Mouse (Mus musculus): ENCODE results near the gene Hps4.
"Not testable (repeated sequence)": the region's sequence is repeated elsewhere in the genome, so short reads cannot be mapped to it uniquely, and the experiment has no call there.

Gene Hps4

DNA sequence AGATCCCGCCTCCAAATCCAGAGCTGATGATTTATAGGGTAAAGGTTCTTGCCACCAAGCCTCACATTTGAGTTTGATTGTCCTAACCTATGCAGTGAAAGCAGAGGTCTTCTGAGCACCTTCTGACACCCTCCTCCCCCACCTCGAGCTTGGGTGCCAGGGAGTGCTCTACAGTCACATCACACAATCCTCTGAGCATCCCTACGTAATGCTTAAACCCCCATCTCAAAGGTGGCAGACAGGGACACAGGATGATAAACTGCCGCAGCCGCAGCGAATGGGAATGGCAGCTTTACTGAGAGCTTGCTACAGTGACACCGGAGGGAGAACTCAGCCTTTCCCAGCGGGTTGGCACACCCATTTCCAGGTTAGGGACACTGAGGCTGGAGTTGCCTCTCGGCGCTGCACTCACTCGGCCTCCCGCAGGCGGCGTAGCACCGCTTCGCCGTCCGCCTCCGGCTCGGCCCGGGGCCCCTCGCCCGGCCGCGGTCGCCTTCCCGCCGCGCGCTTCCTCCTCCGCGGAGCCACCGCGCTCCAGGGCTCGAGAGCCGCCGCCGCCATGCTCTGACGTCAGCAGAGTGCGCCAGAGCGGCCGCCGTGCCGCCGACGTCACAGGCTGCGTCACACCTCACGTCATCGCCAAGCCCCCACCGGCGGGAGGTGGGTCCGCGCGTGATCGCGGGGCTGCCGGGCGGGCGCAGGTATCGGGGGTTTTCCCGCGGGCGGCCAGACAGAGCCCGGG is at the start of gene Hps4, which contains the start of gene Srrd:
Hps4 (plus strand) TSS at position 621 of the 742 bp plus-strand sequence.
Srrd (minus strand) TSS at position 578 of the 742 bp plus-strand sequence.
- peak; percentile 88 for DNase-seq (ENCODE audit: low spot score)

DNA sequence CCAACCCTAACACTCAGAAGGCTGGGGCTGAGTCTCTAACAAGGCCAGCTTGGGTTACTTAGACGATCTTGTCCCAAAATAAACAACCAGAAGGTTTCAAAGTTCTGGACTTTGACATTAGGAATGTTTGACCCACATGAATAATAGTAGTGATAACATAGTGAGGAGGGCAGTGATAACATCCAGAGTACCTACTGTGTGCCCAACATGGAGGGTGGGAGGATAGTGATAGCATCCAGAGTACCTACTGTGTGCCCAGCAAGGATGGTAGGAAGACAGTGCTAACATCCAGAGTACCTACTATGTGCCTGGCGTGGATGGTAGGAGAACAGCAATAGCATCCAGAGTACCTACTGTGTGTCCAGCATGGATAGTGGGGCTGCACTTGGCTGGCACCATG is 49.1 kb upstream of the Hps4 start:
- DNase-seq (ENCODE audit: low spot score), result no peak

DNA sequence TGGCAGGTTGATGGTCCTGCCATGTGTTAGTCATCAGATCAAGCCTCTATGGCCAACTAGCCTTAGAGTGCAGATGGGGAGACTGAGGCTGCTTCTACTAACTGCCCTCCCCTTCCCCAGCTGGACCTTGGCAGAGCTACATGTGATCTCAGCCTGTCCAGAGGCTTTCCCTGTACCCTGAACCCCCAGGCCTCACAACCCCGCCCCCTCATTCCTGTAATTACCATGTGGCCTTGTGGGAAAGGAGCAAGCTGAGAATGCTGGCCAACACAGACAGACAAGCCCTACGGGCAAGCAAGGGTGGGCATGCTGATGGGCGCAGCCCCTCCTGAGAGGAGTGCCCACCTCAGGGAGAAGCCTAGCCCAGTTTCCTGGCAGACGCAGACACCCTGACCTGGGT is 48.2 kb upstream of the Hps4 start:
- DNase-seq (ENCODE audit: low spot score), result no peak

DNA sequence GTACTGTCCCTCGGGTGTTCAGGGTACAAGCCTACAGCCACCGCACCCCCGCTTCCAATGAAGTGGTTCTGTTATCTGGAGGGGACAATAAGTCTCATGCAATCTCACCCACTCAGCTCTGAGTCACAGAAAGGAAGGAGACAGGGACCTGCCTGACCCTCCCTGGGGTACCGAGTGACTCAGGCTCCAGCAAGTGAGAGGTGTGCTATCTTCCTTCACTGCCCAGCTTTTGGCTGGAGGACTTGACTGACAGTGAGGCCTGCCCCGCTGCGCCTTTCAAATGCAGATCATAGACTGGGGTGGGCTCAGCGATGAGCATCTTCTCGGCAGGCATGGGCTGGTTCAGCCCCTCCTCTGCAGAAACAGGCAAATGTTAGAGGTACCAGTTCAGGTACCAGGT is 47.7 kb upstream of the Hps4 start:
- DNase-seq (ENCODE audit: low spot score), result no peak

DNA sequence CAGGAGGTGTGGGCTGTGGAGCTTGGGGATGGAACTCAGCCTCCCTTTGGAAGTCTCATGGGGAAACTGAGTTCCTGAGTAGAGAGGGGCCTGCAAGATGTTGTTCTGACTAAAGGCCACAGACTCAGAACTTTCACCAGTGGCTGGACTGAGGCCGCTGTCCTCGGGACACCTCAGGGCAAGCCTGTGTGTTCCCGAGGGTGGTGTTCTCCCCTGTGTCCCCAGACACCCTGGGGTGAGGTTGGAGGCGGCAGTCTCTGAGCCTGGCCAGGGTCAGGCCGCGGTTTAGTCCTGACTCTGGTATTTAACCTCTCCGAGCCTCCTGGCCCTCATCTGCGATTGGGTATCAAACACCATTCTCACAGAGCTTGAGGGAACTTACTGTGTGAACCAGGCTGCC is 47.3 kb upstream of the Hps4 start:
- DNase-seq (ENCODE audit: low spot score), result no peak

DNA sequence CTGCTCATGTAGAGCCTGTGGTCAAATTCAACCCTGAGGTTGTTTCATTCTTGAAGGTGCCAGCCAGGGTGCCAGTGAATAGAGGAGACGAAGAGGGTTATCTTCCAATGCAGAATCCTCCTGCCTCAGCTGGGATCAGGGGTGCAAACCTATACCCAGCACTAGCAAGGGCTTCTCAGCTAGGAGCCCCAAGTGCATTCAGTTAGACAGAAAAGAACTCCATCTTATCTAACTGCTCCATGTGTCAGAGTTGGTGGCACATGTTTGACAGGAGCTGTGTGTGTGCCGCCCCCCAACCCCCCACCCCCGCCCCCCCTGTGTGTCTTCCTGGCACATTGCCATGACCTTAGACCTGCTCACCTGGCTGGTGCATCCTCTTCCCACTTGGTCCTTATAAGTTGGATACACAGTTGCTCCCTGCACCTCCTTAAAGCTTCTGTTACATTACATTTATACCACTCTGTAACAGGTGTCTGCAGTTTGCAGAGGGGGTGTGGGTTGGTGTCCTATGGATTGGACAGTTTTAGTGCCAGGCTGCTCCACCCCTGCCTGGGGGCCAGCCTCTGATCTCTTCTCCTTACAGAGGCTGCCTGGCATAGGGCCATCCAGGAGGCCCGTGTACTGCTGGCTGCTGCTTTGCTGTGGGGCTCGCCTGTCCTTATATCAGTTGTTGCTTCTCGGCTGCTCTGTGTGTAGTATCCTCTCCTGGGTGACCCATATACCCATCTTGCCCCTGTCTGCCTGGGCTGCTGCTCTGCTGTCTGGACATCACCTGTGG is 46.3 kb upstream of the Hps4 start:
- no peak for DNase-seq (ENCODE audit: low spot score)

DNA sequence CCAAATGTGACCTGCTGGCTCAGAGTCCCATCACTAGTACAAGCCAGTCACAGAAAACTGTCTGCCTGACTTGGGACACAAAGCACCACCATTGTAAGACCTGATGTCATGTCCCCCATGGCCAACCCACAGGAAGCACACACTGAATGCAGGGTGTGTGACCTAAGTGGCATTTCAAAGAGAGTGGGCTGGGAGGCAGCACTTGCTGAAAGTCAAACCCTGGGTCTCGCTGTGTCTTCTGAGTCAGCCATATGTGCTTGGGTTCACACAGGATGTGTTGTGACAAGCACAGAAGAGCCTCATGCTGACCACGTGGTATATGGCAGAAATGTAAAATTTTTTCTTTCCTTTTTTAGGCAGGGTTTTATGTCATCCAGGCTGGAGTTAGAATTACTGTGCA is 45.6 kb upstream of the Hps4 start:
- no peak for DNase-seq (ENCODE audit: low spot score)

DNA sequence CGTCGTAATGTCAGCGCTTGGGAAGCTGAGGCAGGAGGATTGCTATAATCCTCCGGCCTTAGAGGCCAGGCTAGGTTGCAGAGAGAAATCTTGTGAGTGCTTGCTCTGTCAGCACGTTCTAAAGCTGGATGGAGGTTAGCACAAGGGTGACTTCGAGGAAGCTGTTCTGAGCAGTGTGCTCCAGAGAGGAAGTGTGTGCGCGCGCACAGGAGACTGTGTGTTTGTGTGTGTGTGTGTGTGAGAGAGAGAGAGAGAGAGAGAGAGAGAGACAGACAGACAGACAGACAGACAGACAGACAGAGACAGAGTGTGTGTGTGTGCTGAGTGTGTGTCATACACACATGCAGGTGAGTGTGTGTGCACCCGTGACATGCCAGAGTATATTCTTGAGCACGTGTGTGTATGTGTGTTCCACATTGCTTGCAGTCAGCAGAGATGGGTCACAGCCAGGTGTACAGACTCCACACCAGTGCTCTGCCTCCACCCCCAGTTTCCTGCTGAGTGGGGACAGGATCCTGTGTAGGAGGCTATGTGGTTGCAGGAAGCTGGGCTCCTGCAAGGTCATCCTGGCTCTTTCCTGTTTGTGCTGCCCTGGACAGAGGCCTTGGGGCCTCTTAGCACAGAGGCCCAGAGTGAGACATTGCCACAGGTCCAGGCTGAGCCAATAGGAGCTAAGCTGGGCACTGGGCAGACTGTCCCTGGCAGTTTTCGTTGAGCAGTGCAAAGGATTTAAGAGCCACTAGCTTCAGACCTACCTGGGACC is 44.5 kb upstream of the Hps4 start:
- no peak for DNase-seq (ENCODE audit: low spot score)

DNA sequence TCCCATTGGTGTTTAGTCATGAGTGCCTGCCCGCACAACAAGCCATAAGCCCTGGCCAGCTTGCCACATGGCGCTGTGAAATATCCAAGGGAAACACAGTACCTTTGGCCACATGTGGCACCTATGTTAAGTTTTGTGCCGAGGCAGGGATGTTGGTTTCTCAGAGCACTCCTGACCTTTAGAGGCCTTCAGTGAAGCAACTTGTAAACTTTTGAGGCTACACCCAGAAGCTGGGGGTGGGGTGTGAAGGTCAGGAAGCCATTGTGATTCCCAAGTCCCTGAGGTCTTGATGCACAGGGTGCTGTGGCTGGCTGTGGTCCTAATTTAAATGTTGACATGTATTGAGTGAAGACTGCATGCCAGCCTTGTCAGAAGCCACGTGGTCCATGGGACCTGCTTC is 43.5 kb upstream of the Hps4 start:
- DNase-seq (ENCODE audit: low spot score), result no peak

DNA sequence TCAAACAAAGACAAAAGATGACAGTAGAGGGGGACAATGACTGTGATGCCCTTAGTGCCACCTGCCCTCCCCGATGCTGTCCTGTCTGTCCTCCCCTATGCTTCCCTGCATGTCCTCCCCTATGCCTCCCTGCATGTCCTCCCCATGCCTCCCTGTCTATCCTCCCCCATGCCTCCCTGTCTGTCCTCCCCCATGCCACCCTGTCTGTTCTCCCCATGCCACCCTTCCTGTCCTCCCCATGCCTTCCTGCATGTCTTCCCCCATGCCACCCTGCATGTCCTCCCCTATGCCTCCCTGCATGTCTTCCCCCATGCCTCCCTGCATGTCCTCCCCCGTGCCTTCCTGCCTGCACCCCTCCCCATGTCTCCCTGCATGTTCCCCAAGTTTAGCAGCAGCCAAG is 42.8 kb upstream of the Hps4 start:
- DNase-seq (ENCODE audit: low spot score), result no peak

DNA sequence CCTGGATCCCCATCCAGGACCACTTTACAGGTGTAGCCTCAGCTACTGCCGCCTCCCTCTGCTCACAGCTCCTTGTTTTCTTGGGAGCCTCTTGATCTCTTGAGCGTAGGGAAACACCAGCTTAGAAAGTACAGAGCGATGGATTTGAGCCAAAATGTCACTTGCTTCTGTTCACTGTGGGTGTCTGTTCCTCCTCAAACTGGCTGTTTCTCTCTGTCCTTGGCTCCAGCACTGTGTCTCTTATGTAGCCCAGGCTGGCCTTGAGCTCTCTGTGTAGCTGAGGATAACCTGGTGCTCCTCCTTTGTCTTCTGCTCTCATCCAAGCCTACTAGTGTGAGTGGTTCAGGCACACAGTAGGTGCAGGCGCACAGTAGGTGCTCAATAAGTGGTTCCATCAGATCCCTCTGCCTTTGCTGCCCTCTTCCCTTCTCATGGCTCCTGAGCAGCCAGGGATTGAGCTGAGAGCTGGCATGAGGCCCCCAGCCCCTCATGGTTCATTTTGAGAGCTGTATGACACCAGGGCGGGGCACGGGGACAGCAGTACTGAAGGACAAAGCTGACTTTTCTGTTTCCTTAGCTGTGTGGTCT is 42.1 kb upstream of the Hps4 start:
- DNase-seq (ENCODE audit: low spot score), result no peak

DNA sequence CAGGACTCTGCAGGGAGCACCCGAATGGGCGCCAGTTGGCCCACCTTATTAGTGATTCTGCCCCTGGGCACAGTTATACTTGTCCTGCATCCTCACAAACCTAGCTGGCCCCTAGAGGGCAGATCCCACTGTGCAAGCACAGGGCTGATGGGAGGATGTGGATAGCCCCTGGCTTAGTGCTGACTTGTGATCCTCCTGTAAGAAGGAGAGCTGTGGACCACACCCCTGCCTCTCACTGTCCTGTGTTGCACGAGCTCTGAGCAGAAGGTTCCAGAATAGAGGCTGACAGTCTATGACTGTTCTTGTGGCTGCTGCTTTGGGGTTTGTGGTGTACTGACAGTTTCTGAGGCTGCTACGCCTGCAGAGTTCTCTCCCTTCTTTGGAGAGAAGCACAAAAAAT is 41.2 kb upstream of the Hps4 start:
- no peak for DNase-seq (ENCODE audit: low spot score)

DNA sequence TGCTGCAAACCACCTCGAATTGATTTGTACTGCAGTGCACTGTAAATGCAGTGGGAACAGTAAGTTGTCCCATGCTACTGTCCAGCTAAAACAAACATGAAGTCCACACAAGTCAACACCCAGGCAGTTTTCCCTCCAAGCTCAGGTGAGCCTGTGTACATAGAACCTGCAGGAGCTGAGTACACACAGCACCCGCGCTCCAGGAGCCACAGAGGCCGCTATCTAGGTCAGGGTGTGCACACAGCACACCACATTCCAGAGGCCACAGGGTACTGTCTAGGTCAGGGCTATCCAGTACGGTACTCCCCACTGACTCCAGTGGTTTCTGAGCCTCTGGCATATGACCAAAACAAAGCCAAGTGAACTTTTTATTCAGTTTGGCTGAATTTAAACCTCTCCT is 40.6 kb upstream of the Hps4 start:
- no peak for DNase-seq (ENCODE audit: low spot score)

DNA sequence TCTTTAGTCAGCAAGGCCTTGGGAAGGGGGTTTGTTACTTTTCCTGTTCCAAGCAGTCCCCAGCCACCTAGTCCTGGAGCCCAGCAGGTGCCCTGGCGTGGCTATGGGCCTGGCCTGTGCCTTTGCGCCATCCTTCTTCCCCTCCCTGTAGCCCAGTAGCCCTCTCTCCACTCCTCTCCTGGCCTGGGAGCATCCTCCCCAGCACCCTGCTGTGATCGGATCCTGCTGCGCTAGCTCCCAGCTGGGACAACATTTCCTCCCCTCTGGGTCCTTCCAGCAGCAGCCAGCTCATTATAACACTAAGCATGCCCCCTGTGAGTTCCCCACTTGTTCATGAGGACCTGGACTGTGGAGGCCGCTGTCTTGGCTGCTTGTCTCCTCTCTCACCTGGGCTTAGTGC is 37.0 kb upstream of the Hps4 start:
- DNase-seq (ENCODE audit: low spot score), result no peak

DNA sequence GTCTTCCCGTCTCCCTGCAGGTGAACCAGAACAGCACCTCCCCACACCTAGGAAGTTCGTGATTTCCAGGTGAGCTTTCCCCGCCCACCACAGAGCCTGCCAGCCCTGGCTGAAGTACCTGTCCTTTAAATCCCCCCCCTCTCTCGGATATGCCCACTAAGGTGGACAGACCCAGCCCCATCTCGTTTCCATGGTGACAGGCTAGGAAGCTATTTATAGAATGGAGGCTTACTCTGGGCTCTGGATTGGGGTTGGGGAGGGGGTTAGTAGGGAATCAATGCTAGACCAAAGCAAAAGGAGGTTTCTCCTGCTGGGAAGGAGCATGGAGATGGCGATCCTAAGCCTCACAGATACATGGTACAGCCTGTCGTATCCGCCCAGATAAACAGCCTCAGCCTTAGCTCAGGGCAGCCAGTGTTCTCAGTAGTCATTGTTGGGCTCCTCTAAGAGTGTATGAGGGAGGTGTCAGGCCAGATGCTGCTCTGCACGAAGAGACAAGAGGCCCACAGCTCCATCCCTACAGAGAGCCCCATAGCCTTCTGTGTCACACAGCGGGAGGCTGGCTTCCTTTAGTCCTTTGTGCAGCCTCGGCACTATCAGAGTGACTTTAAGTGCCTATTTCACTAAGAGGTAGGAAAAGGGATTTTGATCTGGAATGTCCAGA is 29.5 kb upstream of the Hps4 start:
- DNase-seq (ENCODE audit: low spot score), result no peak

DNA sequence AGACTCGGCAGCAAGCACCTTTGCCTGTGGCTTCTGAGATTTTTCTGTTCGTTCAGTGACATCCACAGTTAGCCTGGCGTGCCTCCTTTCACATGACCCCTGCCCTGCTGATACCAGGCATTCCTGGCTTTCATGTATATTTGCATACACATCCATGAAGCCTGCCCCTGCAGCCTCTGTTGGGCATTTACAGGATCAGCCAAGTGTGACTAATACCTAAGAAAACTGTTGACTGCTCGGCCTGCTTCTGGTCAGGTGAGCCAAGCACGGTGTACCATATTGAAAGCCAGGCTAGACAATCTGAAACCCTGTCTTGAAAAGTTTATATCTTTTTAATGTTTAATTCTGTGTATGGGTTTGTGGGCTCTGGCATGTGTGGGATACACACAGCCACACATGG is 26.4 kb upstream of the Hps4 start:
- DNase-seq (ENCODE audit: low spot score), result no peak

DNA sequence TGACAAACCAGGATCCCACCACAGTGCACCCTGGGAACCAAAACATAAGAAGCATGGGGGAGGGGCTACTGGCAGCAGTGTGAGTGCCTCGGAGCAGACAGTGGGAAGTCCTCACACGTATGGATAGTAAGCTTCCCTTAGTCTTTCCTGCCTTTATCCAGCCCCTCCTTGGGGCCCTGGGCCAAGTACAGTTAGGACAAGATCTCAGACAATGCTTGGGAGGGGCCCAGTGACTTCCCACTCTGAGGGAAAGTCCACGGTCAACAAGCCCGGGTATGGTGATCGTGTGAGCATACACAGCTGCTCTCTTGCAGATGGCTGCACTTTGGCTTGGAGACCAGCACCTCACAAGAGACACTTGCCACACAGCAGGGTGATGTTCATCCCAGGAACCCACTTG is 25.6 kb upstream of the Hps4 start:
- DNase-seq (ENCODE audit: low spot score), result no peak

DNA sequence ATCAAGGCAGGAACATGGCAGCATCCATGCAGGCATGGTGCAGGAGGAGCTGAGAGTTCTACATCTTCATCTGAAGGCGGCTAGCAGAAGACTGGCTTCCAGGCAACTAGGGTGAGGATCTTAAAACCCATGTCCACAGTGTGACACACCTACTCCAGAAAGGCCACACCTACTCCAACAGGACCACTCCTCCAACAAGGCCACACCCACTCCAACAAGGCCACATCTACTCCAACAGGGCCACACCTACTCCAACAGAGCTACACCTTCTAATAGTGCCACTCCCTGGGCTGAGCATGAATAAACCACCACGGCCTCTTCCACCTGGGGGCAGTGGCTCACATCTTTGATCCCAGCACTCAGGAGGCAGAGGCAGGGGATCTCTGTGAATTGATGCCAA is 23.5 kb upstream of the Hps4 start:
- not testable (repeated sequence) for DNase-seq (ENCODE audit: low spot score)

DNA sequence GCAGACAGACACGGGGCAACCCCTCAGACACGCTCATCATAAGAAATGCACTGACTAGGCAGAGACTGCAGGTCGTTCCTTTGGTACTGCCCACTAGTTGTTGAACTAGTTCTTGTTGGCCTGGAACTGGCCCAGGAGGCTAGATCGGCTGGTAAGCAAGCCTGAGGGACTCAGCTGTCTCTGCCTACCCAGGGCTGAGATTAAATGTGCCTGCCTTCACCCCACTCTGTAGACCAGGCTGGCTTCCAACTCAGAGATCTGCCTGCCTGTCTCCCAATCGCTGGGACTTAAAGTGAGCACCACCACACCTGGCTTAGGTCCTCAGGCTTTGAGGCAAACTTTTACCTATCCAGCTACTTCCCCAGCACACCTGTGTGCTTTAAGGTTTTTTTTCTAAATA is 22.5 kb upstream of the Hps4 start:
- DNase-seq (ENCODE audit: low spot score), result no peak

DNA sequence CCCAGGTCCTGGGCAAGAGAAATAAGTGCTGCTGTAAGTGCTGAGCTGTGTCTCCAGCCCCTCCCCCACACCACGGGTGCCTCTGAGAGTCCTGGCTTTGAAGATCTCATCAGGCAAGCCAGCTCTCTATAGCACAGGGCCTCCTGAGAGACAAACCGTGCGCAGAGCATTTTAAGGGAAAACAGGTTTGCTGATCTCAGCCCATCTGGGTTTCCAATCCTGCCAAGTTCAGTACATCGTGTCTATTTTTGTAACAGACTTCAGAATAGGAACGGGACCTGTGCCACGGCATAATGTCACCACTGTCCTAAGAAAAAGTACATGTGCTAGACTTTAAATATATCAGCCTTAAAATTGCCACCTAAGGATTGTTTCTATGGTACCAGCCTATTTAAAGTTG is 21.9 kb upstream of the Hps4 start:
- DNase-seq (ENCODE audit: low spot score), result no peak

DNA sequence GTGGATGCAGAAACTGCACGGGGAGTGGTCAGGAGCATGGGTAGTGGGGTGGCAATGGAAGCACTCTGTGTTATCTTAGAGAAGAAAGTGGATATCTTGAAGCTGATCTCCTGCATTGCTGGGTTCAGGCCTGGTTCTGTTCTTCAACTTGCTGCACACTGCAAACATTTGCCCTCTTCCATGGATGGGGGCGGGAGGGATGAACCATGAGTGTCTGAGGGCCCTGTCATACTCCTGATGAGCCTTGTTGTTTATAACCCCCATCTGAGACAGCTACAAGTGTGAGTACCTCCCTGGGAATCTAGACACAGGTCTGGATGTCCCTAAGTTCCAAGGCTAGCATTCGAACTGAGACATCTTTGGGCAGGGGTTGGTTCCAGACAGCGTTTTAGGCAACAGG is 21.5 kb upstream of the Hps4 start:
- DNase-seq (ENCODE audit: low spot score), result no peak

DNA sequence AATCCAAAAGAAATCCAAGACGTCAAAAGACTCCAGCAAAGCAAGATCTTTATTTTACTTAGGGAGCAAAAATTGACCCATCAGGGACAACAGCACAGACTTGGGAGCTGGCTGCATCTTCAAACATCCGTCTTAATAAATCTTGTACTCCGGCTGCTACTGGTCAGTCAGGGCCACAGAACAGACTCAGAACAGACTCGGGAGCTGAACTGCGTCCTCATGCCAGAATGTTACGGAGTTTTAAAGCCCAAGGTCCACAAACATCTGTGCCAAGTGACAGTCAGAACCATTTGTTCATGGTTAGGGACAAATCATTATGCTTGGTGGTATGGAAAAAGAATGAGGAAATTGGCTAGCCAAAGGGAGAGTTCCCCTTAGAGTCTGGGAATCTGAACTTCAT is 19.6 kb upstream of the Hps4 start:
- DNase-seq (ENCODE audit: low spot score), result no peak
